Mouse (Mus musculus) G1E (cell line): ENCODE results near the gene Fam214a. TPM values are rescaled to one million over a fixed set of nuclear protein-coding genes. Genes with fewer than 3 reads are reported as not detected.

Experiments
- ATAC-seq: 2 replicates; pipeline ENCODE4 v1.8.0; 2016; ENCODE audit warnings: mild to moderate bottlenecking; ENCODE audit not compliant: insufficient number of reproducible peaks, poor library complexity, low FRiP score, severe bottlenecking; ENCODE audit errors: extremely low read depth
- DNase-seq: peaks from one replicate; pipeline ENCODE4 v3.0.0; 2012; ENCODE audit warnings: low spot score
- H3K27me3 ChIP-seq: 2 replicates; pipeline ENCODE4 v1.6.1; 2012; ENCODE audit warnings: mild to moderate bottlenecking, low read length, inconsistent platforms; ENCODE audit not compliant: insufficient read depth
- H3K36me3 ChIP-seq: replicated peaks from 2 replicates; pipeline ENCODE3; 2012; ENCODE audit warnings: mild to moderate bottlenecking, inconsistent platforms
- H3K4me1 ChIP-seq: 2 replicates; pipeline ENCODE4 v1.6.1; 2012; ENCODE audit warnings: low read depth, low read length, inconsistent platforms, mixed read lengths; ENCODE audit not compliant: insufficient read depth
- H3K4me3 ChIP-seq: 2 replicates; pipeline ENCODE4 v1.5.1; 2012; ENCODE audit warnings: low read depth, mild to moderate bottlenecking, inconsistent platforms, low read length, moderate library complexity, mixed read lengths
- H3K9me3 ChIP-seq: replicated peaks from 2 replicates; pipeline ENCODE4 v1.6.1; 2012; ENCODE audit warnings: inconsistent platforms
- CTCF ChIP-seq: IDR thresholded peaks from 2 replicates; pipeline ENCODE4 v1.5.1; 2012; ENCODE audit warnings: low read depth, low read length, inconsistent platforms, mixed read lengths
- GATA1 ChIP-seq: IDR thresholded peaks from 2 replicates; pipeline ENCODE4 v1.6.1; 2012; ENCODE audit warnings: borderline replicate concordance, low read length, inconsistent platforms, mixed read lengths
- GATA2 ChIP-seq: IDR thresholded peaks from 2 replicates; pipeline ENCODE4 v1.6.1; 2012; ENCODE audit warnings: low read depth, low read length, inconsistent platforms, borderline replicate concordance
- POLR2AphosphoS5 ChIP-seq: IDR thresholded peaks from 2 replicates; pipeline ENCODE4 v1.6.1; 2012; ENCODE audit warnings: low read depth, low read length, inconsistent platforms; ENCODE audit not compliant: insufficient replicate concordance
- TAL1 ChIP-seq: conservative IDR thresholded peaks from 2 replicates; pipeline ENCODE4 v1.6.1; 2012; ENCODE audit warnings: low read depth, low read length, inconsistent platforms, mixed read lengths
- polyA plus RNA-seq: library from polyadenylated mRNA; stranded (reverse); fragments of >175 nt; gene quantifications from 2 replicates; pipeline ENCODE4 v1.2.3, GENCODE M21; 2012
- total RNA-seq, 2 experiments: library from RNA; stranded (forward) in 1 of 2; stranded (reverse) in 1 of 2; fragments of 200-1000 nt in 1 of 2; fragments of >200 nt in 1 of 2; fragmentation: Nextera tagmentation in 1 of 2; gene quantifications; 2 replicates each; pipeline ENCODE4 v1.2.3; 2014 to 2017

Gene Fam214a
- total and polyA plus RNA-seq, 3 experiments, result 0.65 to 2.8 (median 0.90) TPM

- no peak for ATAC-seq
- DNase-seq, result no peak
Observed at GRCm38 (mm10) chr9:74938670-74939534, 13.8 kb upstream of the Fam214a start.

GRCm38 (mm10) chr9:74946713-74947402 is 5.8 kb upstream of the Fam214a start:
- DNase-seq (no peak), ATAC-seq (no peak)
- Histone ChIP-seq H3K27me3 (no peaks in the 10 kb centered on the region), H3K36me3 (no peaks in the 10 kb centered on the region), H3K4me3 (no peak overlapping the region), H3K9me3 (no peaks in the 10 kb centered on the region), H3K4me1 (no peaks in the 10 kb centered on the region)
- TF ChIP-seq GATA1 (no peak), POLR2AphosphoS5 (no peak), TAL1 (no peak), CTCF (no peak), GATA2 (no peak)

More at GRCm38 (mm10) chr9:74938670-74939534, 13.8 kb upstream of the Fam214a start:
- no peak for TF ChIP-seq TAL1
- no peak for TF ChIP-seq GATA1
- TF ChIP-seq POLR2AphosphoS5, result no peak
- TF ChIP-seq CTCF, result no peak
- no peak for TF ChIP-seq GATA2
- Histone ChIP-seq H3K27me3 (no peaks in the 10 kb centered on the region), H3K4me1 (no peaks in the 10 kb centered on the region), H3K4me3 (no peak overlapping the region), H3K36me3 (no peaks in the 10 kb centered on the region), H3K9me3 (no peaks in the 10 kb centered on the region)

GRCm38 (mm10) chr9:74951491-74951890 is 1.2 kb upstream of the Fam214a start:
- TF ChIP-seq GATA1, result no peak
- no peak for TF ChIP-seq TAL1
- no peak for TF ChIP-seq POLR2AphosphoS5
- 0 out of 2 replicates have a peak, but pooled peaks have one; percentile 3 for TF ChIP-seq CTCF
- no peak for TF ChIP-seq GATA2
- DNase-seq (no peak), ATAC-seq (no peak)

DNA sequence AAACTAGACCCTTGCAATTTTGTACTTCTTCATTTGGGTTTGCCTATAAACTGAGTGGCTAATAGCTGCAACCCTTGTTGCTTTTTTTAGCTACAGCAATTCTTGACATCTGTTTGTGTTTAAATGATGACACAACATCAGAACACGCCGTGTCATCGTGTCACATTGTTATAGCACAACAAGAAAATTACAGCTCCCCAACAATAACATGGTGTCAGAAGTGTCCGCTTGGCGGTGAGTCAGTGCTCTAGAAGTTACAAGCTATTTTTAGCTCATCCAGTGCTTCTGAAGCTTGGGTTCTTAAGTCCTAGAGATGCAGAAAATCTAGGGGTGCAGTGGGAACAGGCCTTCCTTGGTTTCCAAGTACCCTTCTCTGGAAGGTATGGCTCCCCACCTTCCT is 578 bp upstream of the Fam214a start:
- ATAC-seq (no peak), DNase-seq (no peak)
- peak overlapping the region; percentile 76; the same call in 1 of the 2 replicates for H3K4me3 ChIP-seq
- no peaks in the 10 kb centered on the region for H3K27me3 ChIP-seq
- H3K9me3 ChIP-seq, result peaks cover 7% of the 10 kb centered on the region
- H3K4me1 ChIP-seq, result peaks cover 4% of the 10 kb centered on the region; the same call in 1 of the 2 replicates
- H3K36me3 ChIP-seq, result no peaks in the 10 kb centered on the region
- TF ChIP-seq POLR2AphosphoS5 (no peak), TAL1 (no peak), GATA2 (no peak), CTCF (no peak), GATA1 (no peak)

More at GRCm38 (mm10) chr9:74951491-74951890, 1.2 kb upstream of the Fam214a start:
- Histone ChIP-seq H3K4me3 (no peak overlapping the region), H3K4me1 (peaks cover 4% of the 10 kb centered on the region; the same call in 1 of the 2 replicates), H3K36me3 (no peaks in the 10 kb centered on the region), H3K9me3 (peaks cover 7% of the 10 kb centered on the region), H3K27me3 (no peaks in the 10 kb centered on the region)

DNA sequence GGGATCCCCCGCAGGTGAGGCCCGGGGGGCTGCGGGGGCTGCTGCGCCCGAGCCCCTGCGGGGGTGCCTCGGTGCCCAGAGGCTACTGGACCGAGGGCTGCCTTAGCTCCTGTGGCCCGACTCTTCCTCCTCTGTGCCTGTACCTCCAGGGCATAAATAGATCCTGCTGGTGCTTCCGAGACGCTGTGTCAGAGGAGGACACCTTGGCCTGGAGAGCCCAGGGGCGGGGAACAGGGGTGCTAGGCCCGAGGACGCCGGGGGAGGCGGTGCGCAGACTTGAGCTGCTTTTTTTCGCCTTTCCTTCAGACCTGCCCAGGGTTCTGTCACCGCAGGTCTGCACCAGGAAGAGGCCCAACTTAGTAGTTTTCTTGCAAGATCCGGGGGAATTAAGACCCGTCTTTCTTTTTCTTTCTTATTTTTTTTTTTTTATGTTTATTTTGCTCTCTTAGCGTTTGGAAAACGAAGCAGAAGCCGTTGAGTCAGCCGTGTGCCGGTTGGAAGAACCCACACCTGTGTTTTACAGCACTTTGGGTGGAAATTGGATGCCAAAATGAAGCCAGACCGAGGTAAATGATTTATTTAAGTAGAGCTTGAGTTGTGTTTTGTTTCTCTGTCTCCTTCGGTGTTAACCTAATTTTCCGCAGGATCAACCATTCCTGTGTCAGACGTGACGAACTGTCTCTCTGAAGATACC is 728 bp downstream of the Fam214a start:
- peak; percentile 66 for ATAC-seq
- peaks cover 7% of the 10 kb centered on the region for H3K9me3 ChIP-seq
- no peaks in the 10 kb centered on the region for H3K36me3 ChIP-seq
- H3K4me3 ChIP-seq, result peak overlapping the region; percentile 76
- peak; percentile 21 for DNase-seq
- no peaks in the 10 kb centered on the region for H3K27me3 ChIP-seq
- no peak for TF ChIP-seq GATA2
- TF ChIP-seq CTCF, result no peak
- TF ChIP-seq POLR2AphosphoS5, result no peak
- no peak for TF ChIP-seq GATA1
- TF ChIP-seq TAL1, result no peak
- peaks cover 4% of the 10 kb centered on the region; the same call in 1 of the 2 replicates for H3K4me1 ChIP-seq

DNA sequence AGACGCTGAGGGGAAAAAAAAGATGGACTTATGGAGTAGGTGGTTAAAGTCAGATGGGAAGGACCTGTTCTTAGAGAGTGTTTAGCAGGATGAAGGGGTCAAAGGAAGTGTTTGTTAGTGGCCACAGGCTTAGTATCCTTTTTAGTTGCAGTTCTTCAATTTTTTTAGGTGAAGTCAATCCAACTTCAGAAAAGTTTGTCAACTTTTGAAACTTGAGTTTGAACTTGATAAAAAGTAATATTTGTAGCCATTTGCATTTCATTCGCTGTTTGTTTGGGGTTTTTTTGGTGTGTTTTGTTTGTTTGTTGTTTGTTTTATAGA is 1.2 kb downstream of the Fam214a start:
- no peak for DNase-seq
- no peaks in the 10 kb centered on the region for H3K36me3 ChIP-seq
- H3K27me3 ChIP-seq, result no peaks in the 10 kb centered on the region
- peak overlapping the region; percentile 76; the same call in 1 of the 2 replicates for H3K4me3 ChIP-seq
- peaks cover 7% of the 10 kb centered on the region for H3K9me3 ChIP-seq
- TF ChIP-seq TAL1, result no peak
- TF ChIP-seq GATA1, result no peak
- no peak for TF ChIP-seq GATA2
- TF ChIP-seq CTCF, result no peak
- no peak for TF ChIP-seq POLR2AphosphoS5
- peaks cover 4% of the 10 kb centered on the region; the same call in 1 of the 2 replicates for H3K4me1 ChIP-seq
- no peak for ATAC-seq
